Mouse (Mus musculus) megakaryocyte progenitor cell, adult 5-6 weeks (primary cell): Measurements from ENCODE around the gene Unc45b. TPM values are rescaled to one million over a fixed set of nuclear protein-coding genes. Genes with fewer than 3 reads are reported as not detected.

Source experiments
- ATAC-seq: replicated peaks from 2 replicates; pipeline ENCODE4 v1.8.0; 2016; ENCODE audit warnings: mild to moderate bottlenecking, moderate TSS enrichment, inconsistent platforms; ENCODE audit not compliant: poor library complexity
- total RNA-seq, 2 experiments: library from RNA; stranded (forward) in 1 of 2; stranded (reverse) in 1 of 2; fragments of 157-497, 149-512 nt in 1 of 2; fragments of 200-1000 nt in 1 of 2; gene quantifications; 2 replicates each; pipeline versions ENCODE4 v1.2.3 to v1.2.4; 2015 to 2017

The Unc45b gene
- total RNA-seq, 2 experiments from 2014 or later: 0.05 TPM; not detected in 1

GRCm38 (mm10) chr11:82990612-82991385 is 80.4 kb downstream of the Unc45b start:
- 0 out of 2 replicates have a peak, but pooled peaks have one; percentile 41 for ATAC-seq

GRCm38 (mm10) chr11:82991469-82992166 is 81.3 kb downstream of the Unc45b start, which contains the start of gene Slfn9:
Gene Slfn9 (minus strand): TSS chr11:82991830.
- peak; percentile 62 for ATAC-seq

Other genes starting within 250 kb of the Unc45b start
- 0.30 and 0.32 TPM in 2 replicates for gene Cct6b, start 146.2 kb upstream of the Unc45b start, total RNA-seq (2015)
- 0.08 and 0.37 TPM in 2 replicates for gene Cct6b, start 146.2 kb upstream of the Unc45b start, total RNA-seq (2017)
- 20.1 and 20.8 TPM in 2 replicates for gene Zfp830, start 146.2 kb upstream of the Unc45b start, total RNA-seq (2015)
- gene Zfp830, start 146.2 kb upstream of the Unc45b start, total RNA-seq (2017): 46.3 and 54.1 TPM in 2 replicates
- 31.3 and 39.5 TPM in 2 replicates for gene Lig3, start 129.4 kb upstream of the Unc45b start, total RNA-seq (2015)
- 37.6 and 67.4 TPM in 2 replicates for gene Lig3, start 129.4 kb upstream of the Unc45b start, total RNA-seq (2017)
- gene Rffl, start 39.3 kb upstream of the Unc45b start, total RNA-seq (2015): 26.3 and 27.5 TPM in 2 replicates
- 18.3 and 18.9 TPM in 2 replicates for gene Rffl, start 39.3 kb upstream of the Unc45b start, total RNA-seq (2017)
- gene Rad51d, start 19.9 kb upstream of the Unc45b start, total RNA-seq (2015): 14.7 and 15.6 TPM in 2 replicates
- gene Rad51d, start 19.9 kb upstream of the Unc45b start, total RNA-seq (2017): 9.8 and 10.6 TPM in 2 replicates
- not detected in 2 replicates for gene Fndc8, start 18.4 kb upstream of the Unc45b start, total RNA-seq (2015)
- gene Fndc8, start 18.4 kb upstream of the Unc45b start, total RNA-seq (2017): not detected in 2 replicates
- gene Nle1, start 2.1 kb upstream of the Unc45b start, total RNA-seq (2015): 21.1 and 27.4 TPM in 2 replicates
- 20.3 and 27.2 TPM in 2 replicates for gene Nle1, start 2.1 kb upstream of the Unc45b start, total RNA-seq (2017)
- gene Slfn5, start 40.8 kb downstream of the Unc45b start, total RNA-seq (2015): 1.4 and 1.5 TPM in 2 replicates
- 1.7 and 2.8 TPM in 2 replicates for gene Slfn5, start 40.8 kb downstream of the Unc45b start, total RNA-seq (2017)
- 33.4 and 33.6 TPM in 2 replicates for gene Slfn9, start 81.3 kb downstream of the Unc45b start, total RNA-seq (2015)
- 33.1 and 41.3 TPM in 2 replicates for gene Slfn9, start 81.3 kb downstream of the Unc45b start, total RNA-seq (2017)
- 8.6 and 10.9 TPM in 2 replicates for gene Slfn8, start 110.3 kb downstream of the Unc45b start, total RNA-seq (2015)
- gene Slfn8, start 110.3 kb downstream of the Unc45b start, total RNA-seq (2017): 7.7 and 13.3 TPM in 2 replicates
- gene Slfn2, start 154.6 kb downstream of the Unc45b start, total RNA-seq (2015): 13.3 and 20.8 TPM in 2 replicates
- gene Slfn2, start 154.6 kb downstream of the Unc45b start, total RNA-seq (2017): 38.8 and 50.9 TPM in 2 replicates
- 2.7 and 3.3 TPM in 2 replicates for gene Slfn1, start 206.3 kb downstream of the Unc45b start, total RNA-seq (2015)
- 5.4 and 5.8 TPM in 2 replicates for gene Slfn1, start 206.3 kb downstream of the Unc45b start, total RNA-seq (2017)